ENCODE assay signal across 10 mouse cellular contexts in the genomic region with DNA sequence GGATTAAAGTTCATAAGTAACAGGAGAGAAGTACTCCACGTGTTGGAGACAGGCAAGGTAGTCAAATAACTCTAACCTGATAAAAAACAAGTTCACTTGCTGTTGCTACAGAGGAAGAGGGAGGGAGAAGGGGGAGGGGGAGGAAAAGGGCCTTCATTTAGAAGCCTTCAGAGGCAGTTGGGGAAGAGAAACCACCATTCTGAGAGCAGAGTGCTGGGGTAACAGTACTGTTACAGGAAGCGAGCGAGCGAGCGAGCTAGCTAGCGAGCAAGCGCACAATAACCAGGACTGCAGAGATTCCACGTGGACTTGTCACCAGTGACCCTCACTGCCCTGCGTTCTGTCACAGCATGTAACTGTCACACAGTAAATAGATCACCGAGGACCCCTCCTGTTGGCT. TPM values are rescaled to one million over a fixed set of nuclear protein-coding genes. Genes with fewer than 3 reads are reported as not detected.
A peak's percentile ranks its signal among the peaks of the same experiment; 100 is the strongest.
DNase-seq lines count a peak whose midpoint lies in the region; TF ChIP-seq lines count a peak whose summit lies in the region.
"Had no signal": no experiment of that assay in that cellular context is flagged by ENCODE, and none has a peak within 500 bp of the region (broad histone marks: within the 10 kb centered on the region; RNA-seq: fewer than 3 reads in every experiment).

No protein-coding gene starts in this region.

- H3K4me1 ChIP-seq in liver, adult 2 months (ENCODE audit: control insufficient read depth, insufficient read depth, low read length), result peaks cover 2% of the 10 kb centered on the region; the same call in 1 of the 2 replicates

- H3K4me3 ChIP-seq in liver, adult 2 months (ENCODE audit: insufficient read depth, low read depth, low read length), result no peak overlapping the region

- no peak overlapping the region for H3K27ac ChIP-seq in liver, adult 2 months (replicated peaks; ENCODE audit: insufficient read depth, low read depth, low read length)

- TF ChIP-seq CTCF in liver, adult 2 months (IDR thresholded peaks at IDR 0.05; ENCODE audit: low read depth, low read length), result no peak

- no peak overlapping the region for H3K9ac ChIP-seq in liver, adult 2 months (ENCODE audit: low read depth, low read length)

- H3K27me3 ChIP-seq in liver, adult 2 months (ENCODE audit: control insufficient read depth, insufficient read depth, low read length), result no peaks in the 10 kb centered on the region
- H3K27me3 ChIP-seq in splenic B cell, adult 2 months (ENCODE audit: control insufficient read depth, insufficient read depth, low read length, poor library complexity, severe bottlenecking), result no peaks in the 10 kb centered on the region

- H3K36me3 ChIP-seq in liver, adult 2 months (ENCODE audit: control insufficient read depth, insufficient read depth, low read length), result no peaks in the 10 kb centered on the region
- H3K36me3 ChIP-seq in splenic B cell, adult 2 months (ENCODE audit: control insufficient read depth, insufficient read depth, low read length, poor library complexity, severe bottlenecking), result no peaks in the 10 kb centered on the region

- no peak for TF ChIP-seq POLR2A in liver, adult 2 months (IDR thresholded peaks at IDR 0.05; ENCODE audit: extremely low read depth, insufficient read depth, low read length)

- 64% methylated on average over 10 of the region's 10 CpGs for WGBS in liver, adult 2 months

- peak; percentile 10 for DNase-seq in kidney, postnatal 10 days
- DNase-seq in kidney, adult 8-10 months, result no peak
- DNase-seq in brain, adult 2 months (ENCODE audit: low read depth, low spot score), result peak; percentile 62
- peak; percentile 48 for DNase-seq in liver, adult 2 months (ENCODE audit: extremely low read depth, low read depth, low spot score)
- DNase-seq in splenic B cell, adult 2 months (ENCODE audit: low read depth, low spot score), result peak; percentile 82
- DNase-seq in frontal cortex, postnatal 10 days (ENCODE audit: low spot score in 2 of 2), result no peak
- no peak for DNase-seq in frontal cortex, postnatal 36 days (ENCODE audit: low spot score in 2 of 2)
- DNase-seq in kidney, adult 11 months, result no peak
- DNase-seq: lung, adult 18-20 months; right cerebral cortex, postnatal 14 days had no signal

- no peaks in the 10 kb centered on the region for H3K79me2 ChIP-seq in liver, adult 2 months (ENCODE audit: control insufficient read depth, insufficient read depth, low read length)

RNA-seq across cellular contexts. Expression of a gene that starts 27.6 kb away (rescaled TPM):
- total RNA-seq in liver, adult 2 months (2014; rRNA removed), result not detected in 2 replicates
- polyA plus RNA-seq in liver, adult 2 months (2012; rRNA removed), result 0.02 and 0.04 TPM in 2 replicates

RNA-seq across cellular contexts. Expression of a gene that starts 59.8 kb away (rescaled TPM):
- total RNA-seq in liver, adult 2 months (2014; rRNA removed), result 44.3 and 51.1 TPM in 2 replicates
- polyA plus RNA-seq in liver, adult 2 months (2012; rRNA removed), result 9.4 and 11.1 TPM in 2 replicates

Comparison
In these comparisons a context has a peak if more than half of its experiments do, and no peak if none do; other contexts are left out.
1. DNase-seq: peak in kidney, postnatal 10 days (single experiment), brain, adult 2 months (single experiment), liver, adult 2 months (single experiment) and splenic B cell, adult 2 months (single experiment); none in kidney, adult 8-10 months (0 of 2), frontal cortex, postnatal 10 days (0 of 2), frontal cortex, postnatal 36 days (0 of 2) and kidney, adult 11 months (single experiment).